Mouse (Mus musculus): ENCODE measurements around the gene Rimbp2.
"Not testable (repeated sequence)": the region's sequence is repeated elsewhere in the genome, so short reads cannot be mapped to it uniquely, and the experiment has no call there.

The Rimbp2 gene

GRCm38 (mm10) chr5:128953278-128954070, at the start of gene Rimbp2:
Gene Rimbp2 (minus strand): TSS chr5:128953486.
- peak; percentile 68 for DNase-seq (ENCODE audit: extremely low spot score, low spot score)

GRCm38 (mm10) chr5:129002571-129003011, 49.3 kb upstream of the Rimbp2 start:
- no peak for DNase-seq (ENCODE audit: extremely low spot score, low spot score)

GRCm38 (mm10) chr5:129000706-129001468, 47.6 kb upstream of the Rimbp2 start:
- DNase-seq (ENCODE audit: extremely low spot score, low spot score): no peak

GRCm38 (mm10) chr5:128987141-128987954, 34.1 kb upstream of the Rimbp2 start:
- no peak for DNase-seq (ENCODE audit: extremely low spot score, low spot score)

- DNase-seq (ENCODE audit: extremely low spot score, low spot score): no peak
These were observed 32.7 kb upstream of the Rimbp2 start for GRCm38 (mm10) chr5:128985946-128986345.

- DNase-seq (ENCODE audit: extremely low spot score, low spot score): no peak
These were observed 31.2 kb upstream of the Rimbp2 start for GRCm38 (mm10) chr5:128984536-128984935.

- DNase-seq (ENCODE audit: extremely low spot score, low spot score): peak; percentile 83
These were observed 28.3 kb upstream of the Rimbp2 start for GRCm38 (mm10) chr5:128981607-128982006.

GRCm38 (mm10) chr5:128980857-128981256, 27.6 kb upstream of the Rimbp2 start:
- no peak for DNase-seq (ENCODE audit: extremely low spot score, low spot score)

- DNase-seq (ENCODE audit: extremely low spot score, low spot score): no peak
These were observed 25.7 kb upstream of the Rimbp2 start for GRCm38 (mm10) chr5:128978957-128979356.

- not testable (repeated sequence) for DNase-seq (ENCODE audit: extremely low spot score, low spot score)
These were observed 24.2 kb upstream of the Rimbp2 start for GRCm38 (mm10) chr5:128977466-128977865.

- peak; percentile 51 for DNase-seq (ENCODE audit: extremely low spot score, low spot score)
These were observed 23.0 kb upstream of the Rimbp2 start for GRCm38 (mm10) chr5:128976266-128976665.

- peak; percentile 83 for DNase-seq (ENCODE audit: extremely low spot score, low spot score)
These were observed 18.0 kb upstream of the Rimbp2 start for GRCm38 (mm10) chr5:128971298-128971697.

GRCm38 (mm10) chr5:128970878-128971277, 17.6 kb upstream of the Rimbp2 start:
- DNase-seq (ENCODE audit: extremely low spot score, low spot score): no peak

GRCm38 (mm10) chr5:128964353-128964752, 11.1 kb upstream of the Rimbp2 start:
- DNase-seq (ENCODE audit: extremely low spot score, low spot score): no peak

- no peak for DNase-seq (ENCODE audit: extremely low spot score, low spot score)
These were observed 5.6 kb upstream of the Rimbp2 start for GRCm38 (mm10) chr5:128958916-128959315.

- peak; percentile 34 for DNase-seq (ENCODE audit: extremely low spot score, low spot score)
These were observed 1.1 kb upstream of the Rimbp2 start for GRCm38 (mm10) chr5:128954371-128954770.

GRCm38 (mm10) chr5:128952291-128953195, 743 bp downstream of the Rimbp2 start:
- DNase-seq (ENCODE audit: extremely low spot score, low spot score): peak; percentile 47

- DNase-seq (ENCODE audit: extremely low spot score, low spot score): no peak
These were observed 1.8 kb downstream of the Rimbp2 start for GRCm38 (mm10) chr5:128951472-128951871.

- no peak for DNase-seq (ENCODE audit: extremely low spot score, low spot score)
These were observed 6.2 kb downstream of the Rimbp2 start for GRCm38 (mm10) chr5:128947093-128947492.

GRCm38 (mm10) chr5:128940436-128940835, 12.8 kb downstream of the Rimbp2 start:
- no peak for DNase-seq (ENCODE audit: extremely low spot score, low spot score)
